Mouse (Mus musculus): Measurements from ENCODE around the gene 1700029H14Rik. TPM values are rescaled to one million over a fixed set of nuclear protein-coding genes. Genes with fewer than 3 reads are reported as not detected.

1700029H14Rik gene
- not detected for total RNA-seq (2021)

DNA sequence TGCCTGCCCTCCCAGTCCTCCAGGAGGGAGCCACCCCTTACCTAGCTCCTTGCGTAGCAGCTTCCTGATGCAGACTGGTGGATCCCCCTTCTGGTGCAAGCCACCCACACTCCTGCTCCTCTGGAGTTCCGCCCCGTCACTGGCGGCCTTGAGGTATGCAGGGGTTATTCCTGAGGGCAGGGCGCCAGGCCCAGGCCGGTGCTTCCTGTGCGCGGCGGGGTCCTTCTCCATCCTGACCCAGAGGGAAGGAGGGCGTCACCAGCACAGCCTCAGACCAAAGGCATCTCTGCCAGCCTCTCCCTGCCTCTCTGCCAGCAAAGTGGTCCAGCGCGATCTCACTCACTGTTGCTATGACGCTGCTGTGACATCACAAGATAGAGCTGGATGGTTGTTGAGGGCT lies at the start of gene 1700029H14Rik:
TSS of gene 1700029H14Rik (minus strand) at position 344 of the 400 bp plus-strand sequence.
- peak; percentile 57 for DNase-seq

DNA sequence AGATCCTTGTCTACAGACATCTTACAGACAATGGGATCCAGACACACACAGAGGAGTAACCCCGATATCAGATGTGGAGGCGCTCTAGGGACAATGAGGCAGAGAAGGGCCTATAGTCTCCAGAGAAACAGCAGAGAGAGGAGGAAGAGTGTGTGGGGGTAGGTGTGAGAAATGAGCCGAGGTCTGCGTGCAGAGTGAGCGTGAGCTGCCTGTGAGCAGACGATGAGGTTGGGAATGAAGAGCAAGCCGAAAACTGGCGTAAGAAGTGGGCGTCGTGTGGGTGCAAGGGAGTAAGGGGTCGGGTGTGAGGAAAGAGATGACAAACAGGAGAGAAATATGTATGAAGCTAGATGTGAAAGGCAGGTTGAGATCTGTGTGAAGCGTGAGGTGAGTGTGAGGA lies 49.4 kb upstream of the 1700029H14Rik start:
- DNase-seq: no peak

DNA sequence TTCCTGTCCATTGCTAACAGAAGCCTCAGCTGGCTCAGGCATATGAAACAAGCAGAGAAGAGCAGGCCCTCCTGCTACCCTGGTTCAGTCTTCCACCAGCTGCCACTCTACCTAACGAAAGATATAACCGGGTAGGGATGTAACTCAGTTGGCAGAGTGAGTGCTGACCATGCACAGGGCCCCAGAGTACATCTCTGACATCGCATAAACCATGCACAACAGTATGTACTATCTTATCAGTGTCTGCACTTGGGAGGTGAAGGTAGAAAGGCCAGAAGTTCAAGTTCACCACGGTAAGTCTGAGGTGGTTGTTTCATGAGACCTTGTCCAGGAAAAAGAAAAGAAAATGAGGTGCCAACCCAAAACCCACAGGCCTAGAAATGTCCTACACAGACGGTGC lies 47.7 kb upstream of the 1700029H14Rik start:
- no peak for DNase-seq

DNA sequence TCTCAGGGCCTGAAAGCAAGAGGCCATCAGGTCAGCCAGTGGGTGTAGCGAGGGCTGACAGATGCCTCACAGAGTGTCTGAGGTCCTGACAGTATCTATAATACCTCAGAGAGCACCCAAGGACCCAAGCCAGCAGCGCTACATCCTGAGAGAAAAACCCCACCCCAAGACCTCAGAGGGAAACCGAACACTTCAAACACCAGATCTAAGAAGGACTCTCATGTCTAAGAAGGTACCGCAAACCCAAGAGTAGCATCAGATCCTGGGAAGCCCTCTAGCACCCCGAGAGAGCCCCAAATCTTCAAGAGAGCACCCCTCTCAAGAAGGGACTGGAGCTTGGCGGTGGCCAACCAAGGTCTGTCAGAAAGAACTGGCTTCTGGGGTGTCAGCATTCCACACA lies 46.7 kb upstream of the 1700029H14Rik start:
- no peak for DNase-seq

DNA sequence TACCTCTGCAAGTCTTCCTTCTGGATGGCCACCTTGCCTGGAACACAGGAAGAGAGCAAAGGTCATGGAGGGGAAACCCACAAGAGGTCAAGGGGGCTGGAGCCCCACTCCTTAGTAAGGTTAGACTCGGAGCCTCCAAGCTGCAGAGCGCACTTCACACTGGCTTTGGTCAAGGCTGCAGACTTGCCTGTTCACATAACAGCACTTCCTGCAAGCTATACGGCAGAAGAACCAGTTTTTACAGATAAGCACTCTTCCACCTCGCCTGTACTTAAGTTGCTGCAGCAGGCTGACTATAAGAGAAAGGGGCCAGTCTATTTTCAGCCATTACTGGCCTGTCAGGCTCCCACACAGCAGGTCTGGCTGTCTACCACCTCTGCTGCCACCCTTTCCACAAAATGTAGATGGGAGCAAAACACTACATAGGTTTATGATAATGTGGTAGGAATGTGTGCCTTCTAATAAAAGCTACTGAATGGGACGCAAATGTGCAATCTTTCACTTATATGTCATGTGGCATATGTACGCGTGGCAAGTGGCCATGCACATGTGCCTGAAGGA lies 43.7 kb upstream of the 1700029H14Rik start:
- DNase-seq: no peak

DNA sequence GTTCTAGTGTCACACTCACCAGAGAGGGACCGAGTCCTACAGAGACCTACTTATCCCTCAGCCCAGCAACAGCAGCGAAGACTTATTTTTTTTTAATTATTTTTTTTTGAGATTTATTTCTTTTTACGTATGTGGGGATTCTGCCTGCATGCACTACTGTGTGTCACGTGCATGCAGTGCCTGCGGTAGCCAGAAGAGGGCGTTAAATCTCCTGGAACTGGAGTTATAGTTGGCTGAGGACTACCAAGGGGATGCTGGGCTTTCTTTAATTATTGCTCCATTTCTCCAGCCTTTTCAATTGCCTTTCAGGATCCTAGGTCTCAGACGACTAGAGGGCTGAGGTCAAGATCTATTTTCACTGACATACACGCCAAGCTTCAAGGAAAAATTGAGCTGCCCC lies 40.4 kb upstream of the 1700029H14Rik start:
- DNase-seq: peak; percentile 68

DNA sequence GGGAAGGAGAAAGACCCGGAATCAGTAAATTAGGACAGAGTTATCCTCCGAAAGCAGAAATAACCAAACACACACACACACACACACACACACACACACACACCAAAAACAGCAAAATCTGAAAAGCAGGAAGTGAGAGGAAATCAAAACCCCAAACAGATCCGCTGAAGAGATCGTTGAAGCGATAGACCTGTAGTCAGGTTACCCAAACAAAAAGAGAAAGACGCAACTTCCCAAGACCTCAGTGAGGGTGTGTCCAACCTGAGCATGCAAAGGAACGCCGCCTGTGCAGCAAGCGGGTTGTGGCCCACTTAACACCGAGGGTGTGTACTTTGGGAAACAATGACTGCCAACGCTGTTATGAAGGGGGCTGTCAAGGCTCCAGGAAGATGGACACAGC lies 38.9 kb upstream of the 1700029H14Rik start:
- DNase-seq: no peak

DNA sequence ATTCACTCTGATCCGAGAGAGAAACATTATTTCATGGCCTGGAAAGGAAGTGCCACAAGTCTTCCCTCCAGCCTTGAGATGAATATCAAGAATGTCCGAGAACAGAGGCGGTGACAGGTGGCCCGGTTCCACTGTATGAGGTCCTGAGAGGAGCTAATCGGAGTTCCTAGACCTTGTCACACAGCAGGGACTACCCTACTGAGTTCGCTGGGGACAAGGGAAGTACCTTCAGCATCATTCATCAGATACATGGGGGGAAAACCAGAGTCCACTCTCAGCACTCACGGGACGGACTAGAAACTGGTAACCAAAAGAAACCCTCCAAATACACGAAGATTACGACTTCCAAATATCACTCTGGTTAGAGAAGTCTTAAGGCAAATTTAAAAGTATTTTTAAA lies 38.5 kb upstream of the 1700029H14Rik start:
- no peak for DNase-seq

DNA sequence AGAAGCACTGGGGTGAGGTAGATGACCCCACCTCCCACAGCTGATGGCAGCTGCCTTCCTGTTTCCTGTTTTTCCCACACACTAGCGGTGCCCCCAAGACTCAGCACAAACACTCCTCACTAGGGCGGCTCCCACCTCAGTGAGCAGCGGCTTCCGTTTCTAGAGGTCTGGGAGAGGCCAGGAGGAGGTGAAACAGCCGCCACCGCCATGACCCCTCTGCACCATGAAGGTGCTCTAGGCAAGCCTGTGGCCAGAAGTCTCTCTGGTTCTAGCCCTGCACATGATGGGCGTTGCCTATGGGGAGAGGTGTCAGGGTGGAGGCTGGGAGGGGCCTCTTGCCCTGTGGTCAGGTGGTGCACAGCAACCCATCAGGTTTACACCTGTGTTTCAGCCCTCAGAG lies 37.9 kb upstream of the 1700029H14Rik start:
- DNase-seq: no peak

DNA sequence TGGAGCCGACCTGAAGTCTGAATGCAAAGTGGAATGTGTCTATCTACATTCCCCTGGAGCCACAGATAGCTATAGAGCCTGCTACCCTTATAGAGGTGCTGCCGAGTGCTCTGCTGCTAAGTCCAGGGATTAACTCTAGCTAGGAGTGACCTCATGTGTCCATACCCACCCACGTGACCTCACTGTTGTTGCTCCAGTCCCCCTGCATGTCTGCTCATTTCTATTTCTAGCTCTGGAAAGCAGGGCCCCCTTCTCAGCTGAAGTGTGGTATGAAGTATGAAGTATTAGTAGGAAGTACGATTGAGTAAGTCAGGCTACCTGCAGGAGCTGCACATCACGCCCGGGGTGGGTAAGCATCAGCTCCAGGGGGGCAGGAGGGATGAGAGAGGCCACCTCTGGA lies 35.5 kb upstream of the 1700029H14Rik start:
- DNase-seq: no peak

DNA sequence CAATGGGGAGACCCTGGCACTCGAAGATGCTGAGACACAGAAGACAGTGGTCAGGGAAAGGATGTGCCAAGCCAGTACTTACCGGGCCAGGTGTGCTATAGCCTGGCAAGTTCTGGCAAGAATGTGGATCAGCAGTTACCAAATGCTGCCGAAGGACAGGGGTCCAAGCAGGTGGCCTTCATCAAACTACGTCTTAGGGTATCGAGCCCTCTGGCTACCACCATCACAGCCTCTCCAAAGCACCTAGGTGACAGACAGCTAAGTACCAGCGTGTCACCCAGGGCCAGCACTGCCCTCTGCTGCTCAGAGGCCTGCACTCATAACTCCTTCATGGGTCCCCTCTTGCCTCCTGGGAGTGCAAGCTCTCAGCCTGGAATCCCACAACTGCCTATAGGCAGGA lies 33.6 kb upstream of the 1700029H14Rik start:
- DNase-seq: no peak

DNA sequence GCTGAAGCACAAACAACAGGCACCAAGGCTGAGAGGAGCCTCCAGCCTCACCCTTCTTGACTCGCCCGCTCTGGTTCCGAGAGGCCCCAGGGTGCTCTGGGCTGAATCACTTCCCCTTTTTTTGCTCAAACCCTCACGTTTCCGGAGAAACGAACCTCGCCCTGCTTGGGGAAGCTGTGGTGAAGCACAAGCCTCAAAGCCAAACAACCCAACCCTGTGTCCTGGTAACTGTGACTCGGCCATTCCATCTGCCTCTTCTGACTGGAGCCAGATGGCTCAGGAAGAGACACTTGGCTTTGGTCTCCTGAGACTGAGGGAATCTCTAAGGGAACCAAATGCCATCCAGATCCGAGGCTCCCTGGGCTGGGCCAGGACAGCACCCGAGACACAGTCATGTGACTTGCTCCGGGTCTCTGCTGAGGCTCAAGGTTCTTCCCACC lies 32.6 kb upstream of the 1700029H14Rik start:
- no peak for DNase-seq

DNA sequence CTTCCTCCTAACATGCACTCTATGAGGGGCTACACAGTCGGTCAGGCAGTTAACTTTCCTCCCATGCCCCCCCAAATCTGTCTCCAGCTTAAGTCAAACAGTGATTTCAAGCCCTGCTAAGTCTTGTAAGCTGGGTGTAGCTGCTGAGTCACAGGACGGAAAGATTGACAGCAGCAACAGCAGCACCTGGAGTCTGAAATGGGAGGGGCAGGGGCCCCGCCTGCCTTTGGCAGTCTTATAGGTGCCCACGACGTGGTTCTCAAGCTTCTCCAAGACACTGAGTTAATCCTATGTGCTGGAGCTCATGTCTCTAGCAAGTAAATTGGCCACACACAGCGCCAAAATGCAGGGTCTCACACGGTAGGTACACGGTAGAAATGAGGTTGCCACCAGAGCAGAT lies 31.1 kb upstream of the 1700029H14Rik start:
- DNase-seq: no peak

DNA sequence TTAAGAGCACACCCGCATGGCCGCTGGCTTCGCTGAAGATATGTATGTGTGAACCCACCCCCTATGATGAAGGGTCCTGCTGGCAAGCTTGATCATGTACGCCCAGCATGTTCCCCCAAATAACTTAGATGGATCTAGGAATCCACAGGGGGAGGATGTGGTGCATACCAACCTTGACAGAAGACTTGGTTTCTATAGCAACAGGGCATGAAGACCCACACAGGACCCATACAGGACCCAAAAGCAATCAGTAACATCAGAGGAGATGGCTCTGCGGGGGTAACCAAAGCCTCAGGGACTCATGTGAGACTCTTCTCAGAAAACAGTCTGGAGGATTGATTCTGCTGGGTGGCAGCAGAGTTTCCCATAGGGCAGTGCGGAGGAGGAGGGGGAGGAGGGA lies 29.0 kb upstream of the 1700029H14Rik start:
- DNase-seq: no peak

DNA sequence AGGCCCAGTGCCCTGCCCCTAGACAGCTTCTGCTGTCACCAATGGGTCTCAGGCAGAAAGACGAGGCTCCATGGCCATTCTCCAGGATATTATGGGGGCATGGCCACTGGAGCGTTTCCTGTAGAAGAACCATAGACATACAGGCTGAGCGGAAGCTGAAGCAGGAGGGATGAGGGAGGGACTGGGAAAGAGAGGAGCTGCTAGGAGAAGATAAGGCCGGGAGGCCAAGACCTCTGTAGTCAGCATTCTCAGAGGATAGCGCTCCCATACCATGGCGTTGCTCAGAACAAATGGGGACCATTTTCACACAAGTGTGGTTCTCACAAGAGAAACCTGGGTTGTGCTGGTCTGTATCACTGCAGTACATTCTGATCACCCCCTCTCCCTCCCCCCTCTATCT lies 26.8 kb upstream of the 1700029H14Rik start:
- DNase-seq: no peak

DNA sequence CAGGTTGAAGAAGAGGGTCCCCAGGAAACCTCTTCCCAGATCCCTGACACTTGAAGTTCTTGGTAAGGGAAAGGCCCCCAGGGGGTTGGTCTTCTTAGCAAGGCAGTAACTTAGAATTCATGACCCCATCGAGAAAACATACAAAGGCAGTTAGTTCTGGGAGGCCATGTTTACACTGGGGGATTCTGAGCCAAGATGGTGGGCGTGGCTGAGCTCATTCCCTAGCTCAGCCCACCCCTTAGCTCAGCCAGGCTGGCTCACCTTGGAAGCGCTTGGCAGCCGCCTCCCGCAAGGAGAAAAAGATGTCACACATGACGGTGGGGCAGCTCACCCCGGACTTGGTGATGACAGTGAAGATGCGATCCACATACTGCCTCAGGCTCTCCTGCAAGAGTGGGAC lies 22.4 kb upstream of the 1700029H14Rik start:
- no peak for DNase-seq

DNA sequence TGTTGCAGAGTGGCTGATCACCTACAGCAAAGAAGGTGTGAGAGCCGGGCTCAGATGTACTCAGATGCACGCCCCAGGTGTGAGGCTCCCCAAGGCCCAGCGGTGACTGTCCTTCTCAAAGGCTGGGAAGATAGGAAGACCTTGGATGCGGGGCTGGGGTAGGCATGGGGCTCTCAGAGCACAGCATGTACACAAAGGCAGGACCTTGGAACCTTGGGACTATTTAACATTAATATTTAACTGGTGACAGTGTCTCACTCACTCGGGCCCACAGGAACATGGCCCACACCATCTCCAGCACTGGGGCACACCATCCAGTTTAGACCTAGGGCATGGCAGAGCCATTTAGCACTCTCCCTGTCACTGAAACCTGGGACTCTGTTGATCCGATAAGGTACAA lies 15.6 kb upstream of the 1700029H14Rik start:
- no peak for DNase-seq

DNA sequence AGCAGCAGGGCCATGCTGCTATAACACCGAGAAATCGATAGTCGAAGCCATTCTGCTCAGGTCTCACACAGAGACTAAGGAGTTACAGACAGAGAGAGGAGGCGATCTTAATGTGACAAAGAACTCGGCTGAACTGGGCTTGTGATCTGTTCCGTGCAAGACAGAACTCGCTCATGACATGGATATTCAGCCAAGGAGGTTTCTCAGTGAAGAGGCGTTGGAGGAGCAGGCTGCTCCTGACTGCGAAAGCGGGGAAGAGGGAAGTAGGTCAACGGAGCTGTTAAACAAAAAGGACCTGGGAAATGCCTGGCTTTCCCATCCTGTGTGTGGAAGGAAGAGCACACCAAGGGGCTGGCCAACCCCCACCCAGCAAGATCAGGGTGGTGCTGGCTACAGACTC lies 9.7 kb upstream of the 1700029H14Rik start:
- no peak for DNase-seq

DNA sequence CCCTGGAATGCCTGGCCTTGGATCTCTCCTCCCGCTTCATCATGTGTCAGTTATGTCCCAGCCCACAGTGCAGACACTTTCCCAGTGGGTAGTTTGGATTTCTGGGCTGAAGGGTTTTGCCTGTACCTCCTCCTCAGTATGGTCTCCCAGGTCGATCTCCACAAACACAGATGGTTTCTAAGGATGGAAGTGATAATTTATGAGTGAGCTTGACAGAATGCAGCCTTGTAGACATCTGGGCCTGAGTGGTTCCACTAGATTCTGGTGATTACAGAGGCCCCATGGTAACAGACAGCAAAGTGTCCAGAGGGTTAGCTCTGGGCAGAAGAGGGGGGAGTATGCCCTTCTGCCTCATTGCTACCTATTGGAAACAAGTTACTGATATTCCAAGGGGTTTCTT lies 4.7 kb downstream of the 1700029H14Rik start:
- no peak for DNase-seq

DNA sequence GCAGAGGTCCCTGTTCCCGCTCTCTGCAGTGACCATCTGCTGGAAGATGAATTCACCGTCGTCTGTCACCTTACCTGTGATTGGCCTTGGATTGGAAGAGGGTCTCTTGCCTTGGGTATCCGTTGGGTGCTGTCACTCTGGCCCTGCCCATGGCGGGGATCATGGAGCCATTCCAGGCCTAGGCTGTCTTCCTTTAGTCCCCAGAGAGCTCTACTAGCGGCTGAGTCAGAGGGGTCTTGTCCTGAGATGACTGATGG lies 10.8 kb downstream of the 1700029H14Rik start:
- no peak for DNase-seq

DNA sequence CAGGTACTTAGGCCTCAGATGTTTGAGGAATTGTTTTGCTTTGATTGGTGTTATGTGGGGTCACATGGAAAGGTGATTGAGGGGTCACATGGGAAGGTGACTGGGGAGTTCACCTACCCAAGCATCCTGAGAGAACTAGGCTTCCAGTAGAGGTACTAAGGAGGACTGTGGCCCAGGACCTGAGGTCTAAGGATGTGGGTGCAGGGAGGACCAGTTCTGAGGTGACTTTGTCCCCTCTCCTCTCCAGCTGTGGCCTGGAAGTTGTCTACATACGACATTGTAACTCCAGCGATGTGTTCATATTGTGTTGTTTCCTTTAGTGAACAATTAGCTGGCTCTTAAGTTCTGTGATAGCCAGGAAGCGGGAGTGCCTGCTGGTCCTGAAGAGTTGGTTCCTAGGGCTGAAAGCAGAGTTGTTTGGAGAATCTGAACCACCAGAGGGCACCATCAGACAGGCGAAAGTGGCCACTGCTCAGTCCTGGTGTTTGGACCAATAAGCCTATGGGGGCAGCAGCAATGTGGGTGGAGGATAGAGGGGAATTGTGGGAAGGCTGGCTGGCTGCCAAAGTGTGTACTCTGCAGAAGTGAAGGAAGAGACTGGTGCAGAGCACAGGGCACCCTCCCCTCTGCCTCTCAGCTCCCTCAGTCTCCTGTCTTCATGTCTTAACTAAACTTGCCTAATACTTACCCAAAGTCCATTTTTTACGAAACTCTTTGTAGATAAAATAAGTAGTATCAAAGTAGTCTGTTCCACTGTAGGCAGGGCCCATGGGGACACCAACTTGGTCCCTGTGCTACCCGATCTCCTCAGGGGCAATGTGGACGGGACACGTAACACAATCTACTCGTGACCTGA lies 11.3 kb downstream of the 1700029H14Rik start:
- DNase-seq: peak; percentile 95

DNA sequence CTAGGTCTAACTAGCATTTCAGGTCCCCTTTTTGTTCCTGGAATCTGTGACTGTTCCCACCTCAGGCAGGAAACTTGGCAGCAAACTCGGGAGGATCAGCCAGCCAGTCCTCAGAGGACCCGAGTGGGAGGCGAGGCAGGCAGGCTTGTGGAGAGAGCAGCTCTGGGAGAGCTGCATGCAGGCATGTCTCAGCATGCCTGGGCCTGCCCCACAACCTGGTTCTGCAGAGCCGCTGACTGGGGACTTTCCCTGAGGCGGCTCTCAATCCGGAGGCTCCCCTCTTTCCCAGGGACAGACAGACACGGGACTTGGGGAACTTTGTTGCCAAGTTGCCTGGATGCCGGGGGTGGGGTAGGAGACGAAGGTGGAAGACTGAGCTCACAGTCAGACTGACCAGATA lies 13.4 kb downstream of the 1700029H14Rik start:
- DNase-seq: peak; percentile 79

DNA sequence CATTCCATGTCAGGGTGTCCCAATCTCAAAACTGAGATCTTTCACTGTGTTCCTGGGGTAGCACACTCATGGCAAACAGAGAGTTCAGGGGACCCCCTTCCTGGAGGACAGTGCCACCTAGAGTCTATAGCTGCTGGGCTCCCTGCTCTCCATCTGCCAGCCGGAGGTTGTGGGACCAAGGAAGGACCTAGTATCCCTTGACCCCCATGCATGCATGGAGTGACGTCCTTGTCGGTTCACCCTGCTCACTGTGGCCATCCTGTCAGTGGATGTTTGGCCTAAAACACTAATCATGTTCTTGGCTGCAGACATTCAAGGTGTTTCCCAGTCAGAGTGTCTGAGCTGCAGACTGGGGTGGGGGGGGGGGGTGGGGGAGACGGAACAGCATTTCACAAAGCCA lies 14.0 kb downstream of the 1700029H14Rik start:
- peak; percentile 73 for DNase-seq

DNA sequence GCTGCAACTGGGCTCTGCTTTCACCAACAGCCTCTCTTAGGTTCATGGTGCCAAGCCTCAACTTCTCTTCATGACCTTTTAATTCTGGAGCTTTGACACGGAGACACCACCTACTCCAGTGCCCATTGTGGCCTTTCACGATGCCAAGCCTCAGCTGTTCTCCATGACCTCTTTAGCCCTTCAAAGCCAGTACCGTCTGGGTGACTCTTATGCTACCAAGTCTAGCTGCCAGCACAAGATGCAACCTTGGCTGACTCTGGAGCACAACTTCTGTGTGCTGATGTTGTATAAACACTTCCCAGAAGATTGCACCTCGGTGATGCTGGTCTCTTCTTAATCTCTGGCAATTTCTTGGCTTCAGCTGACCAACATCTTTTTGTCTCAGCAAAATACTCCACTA lies 15.8 kb downstream of the 1700029H14Rik start:
- DNase-seq: no peak

DNA sequence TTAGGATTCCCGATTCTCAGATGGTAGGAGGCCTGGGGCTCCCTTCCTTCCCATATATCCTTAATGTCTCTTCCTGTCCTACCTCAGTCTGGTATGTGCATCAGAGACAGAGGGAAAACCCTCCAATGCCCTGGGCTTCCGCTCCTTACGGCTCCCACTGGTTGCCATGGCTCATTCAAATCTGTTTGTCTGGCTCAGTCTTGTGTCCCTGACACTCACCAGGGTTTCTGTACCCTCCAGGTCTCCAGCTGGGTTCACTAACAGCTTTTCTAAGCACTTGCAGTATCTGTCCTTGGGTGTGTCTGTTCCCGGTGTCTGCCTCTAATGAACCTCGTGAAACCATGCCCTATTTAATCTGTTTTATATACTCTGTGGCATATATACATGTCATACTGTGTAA lies 20.7 kb downstream of the 1700029H14Rik start:
- no peak for DNase-seq
